Mouse (Mus musculus): Measurements from ENCODE around the gene Top2a. TPM values are rescaled to one million over a fixed set of nuclear protein-coding genes. Genes with fewer than 3 reads are reported as not detected.

Gene Top2a
- total RNA-seq, 2 experiments from 2014 or later, result 10.1 to 12.0 TPM

- intact Hi-C loops (cut with DNase I), result no loop called here
- no peak for DNase-seq (ENCODE audit: extremely low spot score in 1 of 2, low spot score in 2 of 2)
Observed at GRCm38 (mm10) chr11:98955707-98956235, 68.2 kb downstream of the Top2a start.

- intact Hi-C loops (cut with DNase I), result no loop called here
- peak in 1 of 2 experiments; percentile 69 for DNase-seq (ENCODE audit: extremely low spot score in 1 of 2, low spot score in 2 of 2)
Observed at GRCm38 (mm10) chr11:98954801-98955706, 68.9 kb downstream of the Top2a start.

GRCm38 (mm10) chr11:98954373-98954772 lies 69.6 kb downstream of the Top2a start:
- intact Hi-C loops (cut with DNase I), result no loop called here
- peak in 1 of 2 experiments; percentile 84 for DNase-seq (ENCODE audit: extremely low spot score in 1 of 2, low spot score in 2 of 2)

GRCm38 (mm10) chr11:98953835-98954320 lies 70.1 kb downstream of the Top2a start:
- DNase-seq (ENCODE audit: extremely low spot score in 1 of 2, low spot score in 2 of 2), result no peak
- intact Hi-C loops (cut with DNase I), result no loop called here

- no peak for DNase-seq (ENCODE audit: extremely low spot score in 1 of 2, low spot score in 2 of 2)
- intact Hi-C loops (cut with DNase I), result no loop called here
Observed at GRCm38 (mm10) chr11:98953361-98953760, 70.6 kb downstream of the Top2a start.

GRCm38 (mm10) chr11:98952736-98953135 lies 71.3 kb downstream of the Top2a start:
- no peak for DNase-seq (ENCODE audit: extremely low spot score in 1 of 2, low spot score in 2 of 2)
- intact Hi-C loops (cut with DNase I), result no loop called here

- no peak for DNase-seq (ENCODE audit: extremely low spot score in 1 of 2, low spot score in 2 of 2)
- intact Hi-C loops (cut with DNase I), result no loop called here
Observed at GRCm38 (mm10) chr11:98952111-98952510, 71.9 kb downstream of the Top2a start.

- intact Hi-C loops (cut with DNase I), result no loop called here
- DNase-seq (ENCODE audit: extremely low spot score in 1 of 2, low spot score in 2 of 2), result peak in 1 of 2 experiments; percentile 88
Observed at GRCm38 (mm10) chr11:98951026-98951906, 72.7 kb downstream of the Top2a start.

GRCm38 (mm10) chr11:98950484-98950883 lies 73.5 kb downstream of the Top2a start:
- intact Hi-C loops (cut with DNase I), result no loop called here
- no peak for DNase-seq (ENCODE audit: extremely low spot score in 1 of 2, low spot score in 2 of 2)

- no peak for DNase-seq (ENCODE audit: extremely low spot score in 1 of 2, low spot score in 2 of 2)
- intact Hi-C loops (cut with DNase I), result no loop called here
Observed at GRCm38 (mm10) chr11:98949958-98950460, 74.0 kb downstream of the Top2a start.

GRCm38 (mm10) chr11:98949242-98949957 lies 74.6 kb downstream of the Top2a start:
- DNase-seq (ENCODE audit: extremely low spot score in 1 of 2, low spot score in 2 of 2), result no peak
- intact Hi-C loops (cut with DNase I), result no loop called here

- no peak for DNase-seq (ENCODE audit: extremely low spot score in 1 of 2, low spot score in 2 of 2)
- intact Hi-C loops (cut with DNase I), result no loop called here
Observed at GRCm38 (mm10) chr11:98947969-98948569, 75.9 kb downstream of the Top2a start.

GRCm38 (mm10) chr11:98945605-98945977 lies 78.4 kb downstream of the Top2a start:
- DNase-seq (ENCODE audit: extremely low spot score in 1 of 2, low spot score in 2 of 2), result no peak
- intact Hi-C loops (cut with DNase I), result no loop called here

- intact Hi-C loops (cut with DNase I), result no loop called here
- DNase-seq (ENCODE audit: extremely low spot score in 1 of 2, low spot score in 2 of 2), result no peak
Observed at GRCm38 (mm10) chr11:98944897-98945604, 78.9 kb downstream of the Top2a start.

GRCm38 (mm10) chr11:98943741-98944461 lies 80.1 kb downstream of the Top2a start:
- peak in 1 of 2 experiments; percentile 80 for DNase-seq (ENCODE audit: extremely low spot score in 1 of 2, low spot score in 2 of 2)
- intact Hi-C loops (cut with DNase I), result no loop called here
